Mouse (Mus musculus): ENCODE measurements around the gene Rnh1. TPM values are rescaled to one million over a fixed set of nuclear protein-coding genes. Genes with fewer than 3 reads are reported as not detected.

Rnh1 gene
- polyA plus RNA-seq, 1 experiment from 2014 or later: 123 TPM

- 67% methylated on average over 5 of the region's 5 CpGs for WGBS
- no peaks in the 10 kb centered on the region for H3K27me3 ChIP-seq (replicated peaks)
- H3K9ac ChIP-seq: no peak overlapping the region
- H3K27ac ChIP-seq: peak overlapping the region; percentile 68
- peak; percentile 29 for ATAC-seq
- peaks cover 10% of the 10 kb centered on the region; the same call in 1 of the 2 replicates for H3K4me1 ChIP-seq (replicated peaks)
- no peak overlapping the region for H3K4me2 ChIP-seq (replicated peaks)
- no peaks in the 10 kb centered on the region for H3K9me3 ChIP-seq
- no peaks in the 10 kb centered on the region for H3K36me3 ChIP-seq
- H3K4me3 ChIP-seq (replicated peaks): no peak overlapping the region
Observed at GRCm38 (mm10) chr7:141121051-141121531, 51.6 kb downstream of the Rnh1 start.

- WGBS: 87% methylated on average over 3 of the region's 3 CpGs
Observed at GRCm38 (mm10) chr7:141120605-141121004, 52.1 kb downstream of the Rnh1 start.

GRCm38 (mm10) chr7:141119487-141119886, 53.2 kb downstream of the Rnh1 start:
- Histone ChIP-seq H3K9ac (no peak overlapping the region), H3K27ac (no peak overlapping the region), H3K4me2 (replicated peaks) (no peak overlapping the region), H3K27me3 (replicated peaks) (no peaks in the 10 kb centered on the region), H3K9me3 (no peaks in the 10 kb centered on the region), H3K4me1 (replicated peaks) (peaks cover 10% of the 10 kb centered on the region; the same call in 1 of the 2 replicates), H3K36me3 (no peaks in the 10 kb centered on the region), H3K4me3 (replicated peaks) (no peak overlapping the region)
- WGBS: 70% methylated on average over 3 of the region's 3 CpGs
- ATAC-seq: no peak

More at GRCm38 (mm10) chr7:141120605-141121004, 52.1 kb downstream of the Rnh1 start:
- no peak overlapping the region for H3K4me3 ChIP-seq (replicated peaks)
- H3K27me3 ChIP-seq (replicated peaks): no peaks in the 10 kb centered on the region
- H3K4me1 ChIP-seq (replicated peaks): peaks cover 10% of the 10 kb centered on the region; the same call in 1 of the 2 replicates
- no peak for ATAC-seq
- H3K27ac ChIP-seq: peak overlapping the region; percentile 68; the same call in 1 of the 2 replicates
- no peaks in the 10 kb centered on the region for H3K9me3 ChIP-seq
- no peak overlapping the region for H3K9ac ChIP-seq
- H3K36me3 ChIP-seq: no peaks in the 10 kb centered on the region
- no peak overlapping the region for H3K4me2 ChIP-seq (replicated peaks)

- Histone ChIP-seq H3K27me3 (replicated peaks) (no peaks in the 10 kb centered on the region), H3K36me3 (no peaks in the 10 kb centered on the region), H3K9ac (peak within 1 kb of the TSS; percentile 43), H3K4me3 (replicated peaks) (peak within 1 kb of the TSS; percentile 34), H3K9me3 (no peaks in the 10 kb centered on the region), H3K27ac (peak within 1 kb of the TSS; percentile 28), H3K4me1 (replicated peaks) (peaks cover 10% of the 10 kb centered on the region; the same call in 1 of the 2 replicates), H3K4me2 (replicated peaks) (peak within 1 kb of the TSS; percentile 57)
- 7% methylated on average over 9 of the region's 9 CpGs for WGBS
- ATAC-seq: peak; percentile 71
Observed at GRCm38 (mm10) chr7:141117636-141118035, 55.0 kb downstream of the Rnh1 start, which contains the start of gene Ano9. Ano9 (minus strand) TSS chr7:141117806.

- no peaks in the 10 kb centered on the region for H3K9me3 ChIP-seq
- no peak for ATAC-seq
- H3K4me3 ChIP-seq (replicated peaks): no peak overlapping the region
- H3K9ac ChIP-seq: no peak overlapping the region
- peak overlapping the region; percentile 57 for H3K4me2 ChIP-seq (replicated peaks)
- no peaks in the 10 kb centered on the region for H3K36me3 ChIP-seq
- WGBS: 82% methylated on average over 9 of the region's 9 CpGs
- H3K4me1 ChIP-seq (replicated peaks): 0 out of 2 replicates have a peak, but pooled peaks cover 3% of the 10 kb centered on the region
- no peak overlapping the region for H3K27ac ChIP-seq
- H3K27me3 ChIP-seq (replicated peaks): no peaks in the 10 kb centered on the region
Observed at GRCm38 (mm10) chr7:141115874-141116273, 56.8 kb downstream of the Rnh1 start.

MicroRNAs within 50 kb of the gene (microRNA counts, 519-probe panel; counts per million panel counts)
- 3,421 counts per million, percentile 85 among the panel's probes with 10 or more counts for microRNA mmu-miR-210

Other genes with a start within 250 kb of the Rnh1 start
- 21.6 and 21.9 TPM in 2 replicates for gene Pgghg, start 231.5 kb downstream of the Rnh1 start, polyA plus RNA-seq (2015; fragmentation: Nextera tagmentation; extraction: Ambion mirVana)
- gene Ifitm5, start 222.6 kb downstream of the Rnh1 start, polyA plus RNA-seq (2015; fragmentation: Nextera tagmentation; extraction: Ambion mirVana): 2.4 and 3.4 TPM in 2 replicates
- gene Gm45717, start 216.9 kb downstream of the Rnh1 start, polyA plus RNA-seq (2015; fragmentation: Nextera tagmentation; extraction: Ambion mirVana): 0.69 TPM in 1 of 2 replicates, not detected in the other
- 1,251 and 1,347 TPM in 2 replicates for gene Ifitm2, start 216.9 kb downstream of the Rnh1 start, polyA plus RNA-seq (2015; fragmentation: Nextera tagmentation; extraction: Ambion mirVana)
- gene Ifitm1, start 205.6 kb downstream of the Rnh1 start, polyA plus RNA-seq (2015; fragmentation: Nextera tagmentation; extraction: Ambion mirVana): 145 and 148 TPM in 2 replicates
- gene Ifitm3, start 162.1 kb downstream of the Rnh1 start, polyA plus RNA-seq (2015; fragmentation: Nextera tagmentation; extraction: Ambion mirVana): 255 and 288 TPM in 2 replicates
- gene Ifitm6, start 154.9 kb downstream of the Rnh1 start, polyA plus RNA-seq (2015; fragmentation: Nextera tagmentation; extraction: Ambion mirVana): 1.6 and 3.6 TPM in 2 replicates
- not detected in 2 replicates for gene Gm17387, start 143.7 kb downstream of the Rnh1 start, polyA plus RNA-seq (2015; fragmentation: Nextera tagmentation; extraction: Ambion mirVana)
- 7.9 and 10.7 TPM in 2 replicates for gene B4galnt4, start 111.8 kb downstream of the Rnh1 start, polyA plus RNA-seq (2015; fragmentation: Nextera tagmentation; extraction: Ambion mirVana)
- 24.6 and 26.1 TPM in 2 replicates for gene Pkp3, start 94.6 kb downstream of the Rnh1 start, polyA plus RNA-seq (2015; fragmentation: Nextera tagmentation; extraction: Ambion mirVana)
- gene Sigirr, start 72.3 kb downstream of the Rnh1 start, polyA plus RNA-seq (2015; fragmentation: Nextera tagmentation; extraction: Ambion mirVana): 17.8 and 20.5 TPM in 2 replicates
- gene Ano9, start 55.1 kb downstream of the Rnh1 start, polyA plus RNA-seq (2015; fragmentation: Nextera tagmentation; extraction: Ambion mirVana): 29.5 and 35.3 TPM in 2 replicates
- gene Ptdss2, start 50.5 kb downstream of the Rnh1 start, polyA plus RNA-seq (2015; fragmentation: Nextera tagmentation; extraction: Ambion mirVana): 58.0 and 59.7 TPM in 2 replicates
- 92.9 and 107 TPM in 2 replicates for gene Hras, start 21.1 kb upstream of the Rnh1 start, polyA plus RNA-seq (2015; fragmentation: Nextera tagmentation; extraction: Ambion mirVana)
- gene Lrrc56, start 21.3 kb upstream of the Rnh1 start, polyA plus RNA-seq (2015; fragmentation: Nextera tagmentation; extraction: Ambion mirVana): 5.1 and 5.4 TPM in 2 replicates
- 3.5 and 3.6 TPM in 2 replicates for gene Lmntd2, start 41.2 kb upstream of the Rnh1 start, polyA plus RNA-seq (2015; fragmentation: Nextera tagmentation; extraction: Ambion mirVana)
- gene Rassf7, start 43.0 kb upstream of the Rnh1 start, polyA plus RNA-seq (2015; fragmentation: Nextera tagmentation; extraction: Ambion mirVana): 63.7 and 70.0 TPM in 2 replicates
- gene Phrf1, start 55.9 kb upstream of the Rnh1 start, polyA plus RNA-seq (2015; fragmentation: Nextera tagmentation; extraction: Ambion mirVana): 61.9 and 62.1 TPM in 2 replicates
- 5.2 and 5.7 TPM in 2 replicates for gene Irf7, start 93.6 kb upstream of the Rnh1 start, polyA plus RNA-seq (2015; fragmentation: Nextera tagmentation; extraction: Ambion mirVana)
- 75.8 and 96.1 TPM in 2 replicates for gene Cdhr5, start 103.9 kb upstream of the Rnh1 start, polyA plus RNA-seq (2015; fragmentation: Nextera tagmentation; extraction: Ambion mirVana)
- 203 and 260 TPM in 2 replicates for gene Sct, start 106.3 kb upstream of the Rnh1 start, polyA plus RNA-seq (2015; fragmentation: Nextera tagmentation; extraction: Ambion mirVana)
- gene Drd4, start 119.1 kb upstream of the Rnh1 start, polyA plus RNA-seq (2015; fragmentation: Nextera tagmentation; extraction: Ambion mirVana): 0.35 and 0.40 TPM in 2 replicates
- gene Deaf1, start 154.8 kb upstream of the Rnh1 start, polyA plus RNA-seq (2015; fragmentation: Nextera tagmentation; extraction: Ambion mirVana): 63.1 and 63.5 TPM in 2 replicates
- 35.1 and 35.6 TPM in 2 replicates for gene Tmem80, start 154.9 kb upstream of the Rnh1 start, polyA plus RNA-seq (2015; fragmentation: Nextera tagmentation; extraction: Ambion mirVana)
- 117 and 133 TPM in 2 replicates for gene Eps8l2, start 166.0 kb upstream of the Rnh1 start, polyA plus RNA-seq (2015; fragmentation: Nextera tagmentation; extraction: Ambion mirVana)
- gene Taldo1, start 219.3 kb upstream of the Rnh1 start, polyA plus RNA-seq (2015; fragmentation: Nextera tagmentation; extraction: Ambion mirVana): 458 and 460 TPM in 2 replicates
- 47.4 and 49.2 TPM in 2 replicates for gene Gatd1, start 241.3 kb upstream of the Rnh1 start, polyA plus RNA-seq (2015; fragmentation: Nextera tagmentation; extraction: Ambion mirVana)

Measured in intestine, embryonic 15.5 days (tissue).